Mouse (Mus musculus): ENCODE measurements around the gene Spsb3.

The Spsb3 gene

GRCm38 (mm10) chr17:24896241-24896992, 10.0 kb downstream of the Spsb3 start, which contains the start of gene Nme3:
Gene Nme3 (plus strand): TSS chr17:24896500.
- peak; percentile 84 to 91 for DNase-seq (ENCODE audit: low spot score in 2 of 2)

- DNase-seq (ENCODE audit: low spot score in 2 of 2), result peak in 1 of 2 experiments; percentile 71
Measured at GRCm38 (mm10) chr17:24896993-24897269, 10.5 kb downstream of the Spsb3 start.

GRCm38 (mm10) chr17:24897600-24897999, 11.2 kb downstream of the Spsb3 start:
- peak in 1 of 2 experiments; percentile 64 for DNase-seq (ENCODE audit: low spot score in 2 of 2)

GRCm38 (mm10) chr17:24898041-24898854, 11.8 kb downstream of the Spsb3 start:
- no peak for DNase-seq (ENCODE audit: low spot score in 2 of 2)

- peak in 1 of 2 experiments; percentile 59 for DNase-seq (ENCODE audit: low spot score in 2 of 2)
Measured at GRCm38 (mm10) chr17:24899153-24899552, 12.7 kb downstream of the Spsb3 start.

GRCm38 (mm10) chr17:24900014-24900413, 13.6 kb downstream of the Spsb3 start:
- DNase-seq (ENCODE audit: low spot score in 2 of 2), result peak in 1 of 2 experiments; percentile 58

- DNase-seq (ENCODE audit: low spot score in 2 of 2), result peak in 1 of 2 experiments; percentile 66
Measured at GRCm38 (mm10) chr17:24902124-24902523, 15.7 kb downstream of the Spsb3 start.

- DNase-seq (ENCODE audit: low spot score in 2 of 2), result peak; percentile 78 to 86
Measured at GRCm38 (mm10) chr17:24902671-24903474, 16.4 kb downstream of the Spsb3 start.

- DNase-seq (ENCODE audit: low spot score in 2 of 2), result peak in 1 of 2 experiments; percentile 66
Measured at GRCm38 (mm10) chr17:24903767-24904166, 17.3 kb downstream of the Spsb3 start.

GRCm38 (mm10) chr17:24907591-24907990, 21.1 kb downstream of the Spsb3 start:
- DNase-seq (ENCODE audit: low spot score in 2 of 2), result no peak

- no peak for DNase-seq (ENCODE audit: low spot score in 2 of 2)
Measured at GRCm38 (mm10) chr17:24913984-24914383, 27.5 kb downstream of the Spsb3 start.

- DNase-seq (ENCODE audit: low spot score in 2 of 2), result no peak
Measured at GRCm38 (mm10) chr17:24923246-24923645, 36.8 kb downstream of the Spsb3 start.

GRCm38 (mm10) chr17:24929506-24929905, 43.1 kb downstream of the Spsb3 start:
- DNase-seq (ENCODE audit: low spot score in 2 of 2), result no peak

GRCm38 (mm10) chr17:24932431-24932830, 46.0 kb downstream of the Spsb3 start:
- DNase-seq (ENCODE audit: low spot score in 2 of 2), result no peak

GRCm38 (mm10) chr17:24933163-24933562, 46.7 kb downstream of the Spsb3 start:
- no peak for DNase-seq (ENCODE audit: low spot score in 2 of 2)

- no peak for DNase-seq (ENCODE audit: low spot score in 2 of 2)
Measured at GRCm38 (mm10) chr17:24934926-24935325, 48.5 kb downstream of the Spsb3 start.

- no peak for DNase-seq (ENCODE audit: low spot score in 2 of 2)
Measured at GRCm38 (mm10) chr17:24935666-24936065, 49.2 kb downstream of the Spsb3 start.

GRCm38 (mm10) chr17:24936259-24937237, 50.1 kb downstream of the Spsb3 start, which contains the start of gene Mapk8ip3:
Gene Mapk8ip3 (minus strand): TSS chr17:24936977.
- peak; percentile 97 to 98 for DNase-seq (ENCODE audit: low spot score in 2 of 2)

- no peak for DNase-seq (ENCODE audit: low spot score in 2 of 2)
Measured at GRCm38 (mm10) chr17:24937266-24937665, 50.8 kb downstream of the Spsb3 start.

All from spleen, postnatal 4 days (tissue).